Mouse (Mus musculus): ENCODE data around the gene Fkbp11. TPM values are rescaled to one million over a fixed set of nuclear protein-coding genes. Genes with fewer than 3 reads are reported as not detected.

Fkbp11 gene
- polyA plus RNA-seq, 1 experiment from 2014 or later = 10.5 TPM

DNA sequence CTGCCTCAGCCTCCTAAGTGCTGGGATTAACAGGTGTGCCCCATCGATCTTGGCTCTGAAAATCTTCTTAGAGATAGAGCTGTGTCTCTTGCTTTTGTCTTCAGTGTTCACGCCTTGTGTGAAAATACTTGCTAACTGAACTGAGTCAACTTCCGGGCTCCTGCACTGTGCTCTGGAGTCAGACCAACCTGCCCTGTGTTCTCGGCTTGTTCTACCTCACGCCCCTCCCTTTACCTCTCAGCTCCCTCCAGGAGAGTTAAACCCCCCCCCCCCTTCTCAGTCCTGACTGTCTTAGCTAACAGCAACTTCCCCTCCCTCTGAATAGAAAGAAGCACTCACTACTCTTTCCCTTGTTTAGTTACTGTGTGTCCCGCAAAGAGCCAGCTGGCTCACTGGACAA, 2.8 kb upstream of the Fkbp11 start:
- no peak overlapping the region for H3K4me3 ChIP-seq (ENCODE audit: low read depth, low read length)
- no peaks in the 10 kb centered on the region for H3K9me3 ChIP-seq (ENCODE audit: control insufficient read depth, low read length)
- ATAC-seq (ENCODE audit: low FRiP score) (no peak), DNase-seq (ENCODE audit: low spot score, missing footprints) (no peak)
- H3K36me3 ChIP-seq (ENCODE audit: control insufficient read depth, insufficient read depth, low read length) = no peaks in the 10 kb centered on the region
- WGBS = 90% methylated on average over 6 of the region's 6 CpGs
- H3K27ac ChIP-seq (ENCODE audit: low read depth, low read length) = no peak overlapping the region
- no peak overlapping the region for H3K4me2 ChIP-seq
- peaks cover 7% of the 10 kb centered on the region for H3K27me3 ChIP-seq (ENCODE audit: control insufficient read depth, insufficient read depth, low read length)
- no peak overlapping the region for H3K9ac ChIP-seq (ENCODE audit: low read length)
- peaks cover 11% of the 10 kb centered on the region; the same call in 1 of the 2 replicates for H3K4me1 ChIP-seq (ENCODE audit: control insufficient read depth, insufficient read depth, low read length)

DNA sequence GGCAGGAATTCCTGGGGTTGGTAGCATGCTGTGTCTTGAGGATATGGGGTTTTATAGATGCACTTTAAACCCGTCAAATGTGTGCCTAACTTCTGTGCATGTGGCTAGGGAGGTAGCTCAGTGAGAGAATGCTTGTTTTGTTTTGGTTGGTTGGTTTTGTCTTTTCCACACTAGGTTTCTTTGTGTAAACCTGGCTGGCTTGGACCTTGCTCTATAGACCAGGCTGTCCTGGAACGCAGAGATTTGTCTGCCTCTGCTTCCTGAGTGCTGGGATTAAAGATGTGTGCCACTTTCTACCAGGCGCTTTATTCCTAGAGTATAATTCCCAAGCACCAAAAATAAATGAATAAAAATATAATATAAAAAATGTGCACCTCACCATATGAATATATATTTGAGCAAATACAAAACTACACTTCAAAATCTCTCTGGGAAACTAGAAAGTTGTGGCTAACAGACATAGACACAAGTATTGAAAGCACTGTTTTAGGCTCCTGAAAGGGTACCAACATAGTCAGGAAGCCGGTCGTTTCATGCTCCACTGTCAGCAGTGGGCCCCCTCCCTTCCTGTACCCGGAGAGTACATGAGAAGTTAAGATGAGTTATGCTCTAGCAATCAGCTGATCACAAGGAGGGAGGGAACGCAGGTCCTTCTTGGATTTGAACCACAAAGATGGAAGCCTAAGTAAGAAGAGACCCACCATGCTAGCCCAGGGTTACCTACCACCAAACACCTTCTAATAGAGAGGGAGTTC, 2.0 kb upstream of the Fkbp11 start:
- Histone ChIP-seq H3K4me3 (ENCODE audit: low read depth, low read length) (no peak overlapping the region), H3K4me1 (ENCODE audit: control insufficient read depth, insufficient read depth, low read length) (peaks cover 11% of the 10 kb centered on the region; the same call in 1 of the 2 replicates), H3K27me3 (ENCODE audit: control insufficient read depth, insufficient read depth, low read length) (peaks cover 7% of the 10 kb centered on the region), H3K27ac (ENCODE audit: low read depth, low read length) (no peak overlapping the region), H3K4me2 (no peak overlapping the region), H3K9me3 (ENCODE audit: control insufficient read depth, low read length) (no peaks in the 10 kb centered on the region), H3K9ac (ENCODE audit: low read length) (no peak overlapping the region), H3K36me3 (ENCODE audit: control insufficient read depth, insufficient read depth, low read length) (no peaks in the 10 kb centered on the region)
- WGBS = 82% methylated on average over 7 of the region's 7 CpGs
- no peak for ATAC-seq (ENCODE audit: low FRiP score)
- peak; percentile 54 for DNase-seq (ENCODE audit: low spot score, missing footprints)

- H3K4me1 ChIP-seq (ENCODE audit: control insufficient read depth, insufficient read depth, low read length) = peaks cover 11% of the 10 kb centered on the region; the same call in 1 of the 2 replicates
- no peaks in the 10 kb centered on the region for H3K36me3 ChIP-seq (ENCODE audit: control insufficient read depth, insufficient read depth, low read length)
- WGBS = 39% methylated on average over 9 of the region's 9 CpGs
- H3K27ac ChIP-seq (ENCODE audit: low read depth, low read length) = no peak overlapping the region
- ATAC-seq (ENCODE audit: low FRiP score) (no peak), DNase-seq (ENCODE audit: low spot score, missing footprints) (no peak)
- peak overlapping the region; percentile 59 for H3K4me2 ChIP-seq
- no peak overlapping the region for H3K9ac ChIP-seq (ENCODE audit: low read length)
- H3K4me3 ChIP-seq (ENCODE audit: low read depth, low read length) = 0 out of 2 replicates have a peak overlapping the region, but pooled peaks have one; percentile 29
- no peaks in the 10 kb centered on the region for H3K9me3 ChIP-seq (ENCODE audit: control insufficient read depth, low read length)
- H3K27me3 ChIP-seq (ENCODE audit: control insufficient read depth, insufficient read depth, low read length) = peaks cover 7% of the 10 kb centered on the region
Observed at GRCm38 (mm10) chr15:98728366-98728765, 368 bp upstream of the Fkbp11 start.

DNA sequence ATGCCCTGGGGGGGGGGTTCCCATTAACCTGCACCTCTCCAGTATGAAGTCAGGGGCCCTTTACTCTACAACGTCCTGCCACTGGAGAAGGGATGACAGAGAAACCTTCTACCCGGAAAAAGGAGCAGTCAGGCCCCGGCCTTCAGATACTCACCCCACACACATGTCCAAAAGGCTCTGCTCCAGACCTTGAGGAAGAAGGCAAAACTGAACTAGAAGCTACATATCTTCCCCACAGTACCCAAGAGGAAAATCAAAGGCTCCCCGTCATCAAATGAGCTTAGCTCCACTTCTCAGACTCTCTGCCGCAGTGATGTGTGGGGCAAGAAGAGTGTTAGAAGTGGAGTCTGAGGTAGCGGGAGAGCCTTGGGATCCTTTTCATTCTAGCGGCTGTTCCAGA, 1.3 kb downstream of the Fkbp11 start:
- Histone ChIP-seq H3K27ac (ENCODE audit: low read depth, low read length) (no peak overlapping the region), H3K9me3 (ENCODE audit: control insufficient read depth, low read length) (no peaks in the 10 kb centered on the region), H3K36me3 (ENCODE audit: control insufficient read depth, insufficient read depth, low read length) (no peaks in the 10 kb centered on the region), H3K27me3 (ENCODE audit: control insufficient read depth, insufficient read depth, low read length) (peaks cover 7% of the 10 kb centered on the region), H3K9ac (ENCODE audit: low read length) (no peak overlapping the region), H3K4me3 (ENCODE audit: low read depth, low read length) (no peak overlapping the region), H3K4me2 (peak overlapping the region; percentile 59), H3K4me1 (ENCODE audit: control insufficient read depth, insufficient read depth, low read length) (peaks cover 11% of the 10 kb centered on the region; the same call in 1 of the 2 replicates)
- 44% methylated on average over 7 of the region's 7 CpGs for WGBS
- DNase-seq (ENCODE audit: low spot score, missing footprints) = peak; percentile 82
- no peak for ATAC-seq (ENCODE audit: low FRiP score)

DNA sequence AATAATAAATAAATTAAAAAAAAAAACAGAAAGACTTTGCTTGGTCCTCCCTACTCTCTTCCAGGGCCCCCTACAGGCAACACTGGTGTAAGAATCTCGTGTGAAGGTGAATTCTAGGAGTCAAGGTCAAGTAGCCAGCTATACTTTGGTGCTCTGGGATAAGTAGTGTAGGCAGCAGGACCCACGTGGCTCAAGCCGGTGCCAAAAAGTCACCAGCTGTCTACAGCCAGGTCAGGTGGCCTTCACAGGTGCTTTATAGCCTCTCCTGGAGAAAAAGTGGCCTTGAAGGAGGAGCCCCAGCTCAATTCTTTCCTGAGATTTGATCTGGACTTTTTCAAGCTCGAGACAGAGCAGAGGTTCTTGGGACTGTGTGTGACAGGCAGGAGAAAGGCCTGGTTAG, 1.9 kb downstream of the Fkbp11 start:
- ATAC-seq (ENCODE audit: low FRiP score) (no peak), DNase-seq (ENCODE audit: low spot score, missing footprints) (peak; percentile 67)
- Histone ChIP-seq H3K4me3 (ENCODE audit: low read depth, low read length) (no peak overlapping the region), H3K36me3 (ENCODE audit: control insufficient read depth, insufficient read depth, low read length) (no peaks in the 10 kb centered on the region), H3K27me3 (ENCODE audit: control insufficient read depth, insufficient read depth, low read length) (peaks cover 7% of the 10 kb centered on the region), H3K4me1 (ENCODE audit: control insufficient read depth, insufficient read depth, low read length) (peaks cover 11% of the 10 kb centered on the region; the same call in 1 of the 2 replicates), H3K4me2 (no peak overlapping the region), H3K9ac (ENCODE audit: low read length) (no peak overlapping the region), H3K9me3 (ENCODE audit: control insufficient read depth, low read length) (no peaks in the 10 kb centered on the region), H3K27ac (ENCODE audit: low read depth, low read length) (no peak overlapping the region)
- WGBS = 84% methylated on average over 4 of the region's 4 CpGs

- 23% methylated on average over 19 of the region's 19 CpGs for WGBS
- H3K4me1 ChIP-seq (ENCODE audit: control insufficient read depth, insufficient read depth, low read length) = peaks cover 11% of the 10 kb centered on the region; the same call in 1 of the 2 replicates
- H3K4me2 ChIP-seq = no peak overlapping the region
Observed at GRCm38 (mm10) chr15:98724441-98724840, 3.6 kb downstream of the Fkbp11 start.

GRCm38 (mm10) chr15:98722854-98723253, 5.1 kb downstream of the Fkbp11 start:
- no peak overlapping the region for H3K27ac ChIP-seq (ENCODE audit: low read depth, low read length)
- no peak overlapping the region for H3K4me3 ChIP-seq (ENCODE audit: low read depth, low read length)
- 70% methylated on average over 14 of the region's 14 CpGs for WGBS
- DNase-seq (ENCODE audit: low spot score, missing footprints) (no peak), ATAC-seq (ENCODE audit: low FRiP score) (no peak)
- H3K4me2 ChIP-seq = no peak overlapping the region
- no peaks in the 10 kb centered on the region for H3K36me3 ChIP-seq (ENCODE audit: control insufficient read depth, insufficient read depth, low read length)
- H3K9me3 ChIP-seq (ENCODE audit: control insufficient read depth, low read length) = no peaks in the 10 kb centered on the region
- H3K9ac ChIP-seq (ENCODE audit: low read length) = no peak overlapping the region
- peaks cover 7% of the 10 kb centered on the region for H3K27me3 ChIP-seq (ENCODE audit: control insufficient read depth, insufficient read depth, low read length)
- peaks cover 8% of the 10 kb centered on the region; the same call in 1 of the 2 replicates for H3K4me1 ChIP-seq (ENCODE audit: control insufficient read depth, insufficient read depth, low read length)

More at GRCm38 (mm10) chr15:98724441-98724840, 3.6 kb downstream of the Fkbp11 start:
- Histone ChIP-seq H3K4me3 (ENCODE audit: low read depth, low read length) (no peak overlapping the region), H3K27me3 (ENCODE audit: control insufficient read depth, insufficient read depth, low read length) (peaks cover 7% of the 10 kb centered on the region), H3K27ac (ENCODE audit: low read depth, low read length) (no peak overlapping the region), H3K9ac (ENCODE audit: low read length) (no peak overlapping the region), H3K9me3 (ENCODE audit: control insufficient read depth, low read length) (no peaks in the 10 kb centered on the region), H3K36me3 (ENCODE audit: control insufficient read depth, insufficient read depth, low read length) (no peaks in the 10 kb centered on the region)
- peak; percentile 86 for DNase-seq (ENCODE audit: low spot score, missing footprints)
- ATAC-seq (ENCODE audit: low FRiP score) = no peak

DNA sequence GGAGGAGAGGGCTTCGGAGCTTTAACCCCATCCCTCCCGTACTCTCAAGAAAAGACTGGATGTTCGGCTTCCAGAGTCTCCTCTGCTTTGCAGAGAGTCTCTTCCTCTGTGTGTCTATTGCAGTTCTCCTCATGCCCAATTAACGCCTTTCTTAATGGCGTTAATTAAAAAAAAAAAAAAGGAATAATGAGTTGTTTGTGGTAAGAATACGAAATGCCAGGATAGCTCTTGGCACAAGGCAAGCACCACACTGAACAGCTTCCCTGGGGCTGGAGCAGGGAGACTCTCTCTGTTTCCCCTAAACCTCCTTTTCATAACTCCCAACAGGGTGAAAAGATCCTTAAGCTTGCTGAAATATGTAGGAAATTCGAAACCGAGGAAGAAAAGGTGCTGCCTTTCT, 5.8 kb downstream of the Fkbp11 start:
- 84% methylated on average over 8 of the region's 8 CpGs for WGBS
- H3K36me3 ChIP-seq (ENCODE audit: control insufficient read depth, insufficient read depth, low read length) = no peaks in the 10 kb centered on the region
- no peaks in the 10 kb centered on the region for H3K9me3 ChIP-seq (ENCODE audit: control insufficient read depth, low read length)
- H3K9ac ChIP-seq (ENCODE audit: low read length) = no peak overlapping the region
- no peak overlapping the region for H3K4me3 ChIP-seq (ENCODE audit: low read depth, low read length)
- H3K4me1 ChIP-seq (ENCODE audit: control insufficient read depth, insufficient read depth, low read length) = peaks cover 5% of the 10 kb centered on the region; the same call in 1 of the 2 replicates
- H3K27me3 ChIP-seq (ENCODE audit: control insufficient read depth, insufficient read depth, low read length) = peaks cover 7% of the 10 kb centered on the region
- no peak overlapping the region for H3K27ac ChIP-seq (ENCODE audit: low read depth, low read length)
- ATAC-seq (ENCODE audit: low FRiP score) (no peak), DNase-seq (ENCODE audit: low spot score, missing footprints) (no peak)
- H3K4me2 ChIP-seq = no peak overlapping the region

DNA sequence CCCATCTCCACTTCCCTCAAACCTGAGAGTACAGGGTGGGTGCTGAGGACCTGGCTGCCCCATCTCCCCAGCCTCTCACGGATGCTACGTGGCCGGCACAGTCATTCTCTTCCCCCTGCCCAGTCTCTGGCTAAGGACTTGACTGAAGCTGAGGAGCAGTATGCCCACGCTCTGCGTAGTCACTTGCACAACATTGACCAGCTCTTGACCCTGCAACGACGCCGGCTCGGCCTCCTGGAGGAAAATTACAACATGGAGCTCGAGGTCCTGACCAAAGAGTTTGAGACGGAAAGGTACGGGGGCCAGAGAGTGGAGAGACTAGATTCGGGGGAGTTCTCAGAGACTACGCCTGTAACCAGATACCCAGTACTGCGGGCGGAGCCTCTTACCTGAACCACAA, 10.7 kb downstream of the Fkbp11 start:
- Histone ChIP-seq H3K9ac (ENCODE audit: low read length) (no peak overlapping the region), H3K36me3 (ENCODE audit: control insufficient read depth, insufficient read depth, low read length) (no peaks in the 10 kb centered on the region), H3K27me3 (ENCODE audit: control insufficient read depth, insufficient read depth, low read length) (no peaks in the 10 kb centered on the region), H3K4me3 (ENCODE audit: low read depth, low read length) (no peak overlapping the region), H3K4me2 (no peak overlapping the region), H3K9me3 (ENCODE audit: control insufficient read depth, low read length) (no peaks in the 10 kb centered on the region), H3K4me1 (ENCODE audit: control insufficient read depth, insufficient read depth, low read length) (no peaks in the 10 kb centered on the region), H3K27ac (ENCODE audit: low read depth, low read length) (no peak overlapping the region)
- WGBS = 70% methylated on average over 16 of the region's 16 CpGs
- DNase-seq (ENCODE audit: low spot score, missing footprints) (no peak), ATAC-seq (ENCODE audit: low FRiP score) (no peak)

All from midbrain, embryonic 11.5 days (tissue).